Mouse (Mus musculus): ENCODE data around the gene Tmem214. TPM values are rescaled to one million over a fixed set of nuclear protein-coding genes. Genes with fewer than 3 reads are reported as not detected.

The Tmem214 gene
- polyA plus RNA-seq, 1 experiment from 2014 or later, result 72.5 TPM

GRCm38 (mm10) chr5:30923119-30923518 lies 55.3 kb downstream of the Tmem214 start:
- H3K9ac ChIP-seq, result no peak overlapping the region
- no peak overlapping the region for H3K4me2 ChIP-seq
- 61% methylated on average over 6 of the region's 6 CpGs for WGBS
- no peak overlapping the region for H3K27ac ChIP-seq (ENCODE audit: low read depth)
- H3K9me3 ChIP-seq (ENCODE audit: low read depth, low read length), result no peaks in the 10 kb centered on the region
- H3K4me1 ChIP-seq (ENCODE audit: insufficient read depth), result 0 out of 2 replicates have a peak, but pooled peaks cover 6% of the 10 kb centered on the region
- H3K4me3 ChIP-seq (ENCODE audit: low read depth, low read length), result no peak overlapping the region
- H3K27me3 ChIP-seq (ENCODE audit: insufficient read depth, low read length), result no peaks in the 10 kb centered on the region
- peaks cover 27% of the 10 kb centered on the region for H3K36me3 ChIP-seq (ENCODE audit: insufficient read depth)
- no peak for TF ChIP-seq CTCF (IDR thresholded peaks at IDR 0.05; ENCODE audit: low read depth)
- DNase-seq (no peak), ATAC-seq (ENCODE audit: insufficient read depth) (no peak)

- 76% methylated on average over 8 of the region's 8 CpGs for WGBS
- Histone ChIP-seq H3K27me3 (ENCODE audit: insufficient read depth, low read length) (no peaks in the 10 kb centered on the region), H3K27ac (ENCODE audit: low read depth) (no peak overlapping the region), H3K9me3 (ENCODE audit: low read depth, low read length) (no peaks in the 10 kb centered on the region), H3K9ac (no peak overlapping the region), H3K4me2 (no peak overlapping the region), H3K36me3 (ENCODE audit: insufficient read depth) (peaks cover 14% of the 10 kb centered on the region), H3K4me3 (ENCODE audit: low read depth, low read length) (no peak overlapping the region), H3K4me1 (ENCODE audit: insufficient read depth) (0 out of 2 replicates have a peak, but pooled peaks cover 6% of the 10 kb centered on the region)
- DNase-seq, result no peak
- ATAC-seq (ENCODE audit: insufficient read depth), result no peak
- TF ChIP-seq CTCF (IDR thresholded peaks at IDR 0.05; ENCODE audit: low read depth), result no peak
These were observed 56.8 kb downstream of the Tmem214 start for GRCm38 (mm10) chr5:30924614-30925013.

- no peak for TF ChIP-seq CTCF (IDR thresholded peaks at IDR 0.05; ENCODE audit: low read depth)
- H3K4me1 ChIP-seq (ENCODE audit: insufficient read depth), result 0 out of 2 replicates have a peak, but pooled peaks cover 6% of the 10 kb centered on the region
- H3K36me3 ChIP-seq (ENCODE audit: insufficient read depth), result peaks cover 8% of the 10 kb centered on the region
- no peak for DNase-seq
- H3K27me3 ChIP-seq (ENCODE audit: insufficient read depth, low read length), result no peaks in the 10 kb centered on the region
- 82% methylated on average over 5 of the region's 5 CpGs for WGBS
- no peak for ATAC-seq (ENCODE audit: insufficient read depth)
- no peaks in the 10 kb centered on the region for H3K9me3 ChIP-seq (ENCODE audit: low read depth, low read length)
- no peak overlapping the region for H3K27ac ChIP-seq (ENCODE audit: low read depth)
- no peak overlapping the region for H3K9ac ChIP-seq
- no peak overlapping the region for H3K4me2 ChIP-seq
- H3K4me3 ChIP-seq (ENCODE audit: low read depth, low read length), result no peak overlapping the region
These were observed 57.4 kb downstream of the Tmem214 start for GRCm38 (mm10) chr5:30925217-30925616.

GRCm38 (mm10) chr5:30926073-30926472 lies 58.3 kb downstream of the Tmem214 start:
- Histone ChIP-seq H3K4me1 (ENCODE audit: insufficient read depth) (0 out of 2 replicates have a peak, but pooled peaks cover 6% of the 10 kb centered on the region), H3K4me3 (ENCODE audit: low read depth, low read length) (no peak overlapping the region), H3K36me3 (ENCODE audit: insufficient read depth) (no peaks in the 10 kb centered on the region; the same call in 1 of the 2 replicates), H3K27ac (ENCODE audit: low read depth) (no peak overlapping the region), H3K4me2 (no peak overlapping the region), H3K27me3 (ENCODE audit: insufficient read depth, low read length) (no peaks in the 10 kb centered on the region), H3K9me3 (ENCODE audit: low read depth, low read length) (no peaks in the 10 kb centered on the region), H3K9ac (no peak overlapping the region)
- ATAC-seq (ENCODE audit: insufficient read depth), result no peak
- DNase-seq, result no peak
- WGBS, result 77% methylated on average over 2 of the region's 2 CpGs
- TF ChIP-seq CTCF (IDR thresholded peaks at IDR 0.05; ENCODE audit: low read depth), result no peak

GRCm38 (mm10) chr5:30927945-30928529 lies 60.2 kb downstream of the Tmem214 start:
- Histone ChIP-seq H3K4me1 (ENCODE audit: insufficient read depth) (no peaks in the 10 kb centered on the region), H3K4me2 (peak overlapping the region; percentile 42), H3K9ac (no peak overlapping the region), H3K9me3 (ENCODE audit: low read depth, low read length) (no peaks in the 10 kb centered on the region), H3K36me3 (ENCODE audit: insufficient read depth) (no peaks in the 10 kb centered on the region), H3K27ac (ENCODE audit: low read depth) (no peak overlapping the region), H3K4me3 (ENCODE audit: low read depth, low read length) (no peak overlapping the region), H3K27me3 (ENCODE audit: insufficient read depth, low read length) (no peaks in the 10 kb centered on the region)
- 39% methylated on average over 7 of the region's 7 CpGs for whole genome bisulfite sequencing
- peak; percentile 39; the same call in 1 of the 2 replicates for ATAC-seq (ENCODE audit: insufficient read depth)
- no peak for TF ChIP-seq CTCF (IDR thresholded peaks at IDR 0.05; ENCODE audit: low read depth)
- DNase-seq, result peak; percentile 64

Other genes starting within 250 kb of the Tmem214 start
- 27.6 and 29.5 TPM in 2 replicates for gene Slc35f6, start 220.1 kb upstream of the Tmem214 start, polyA plus RNA-seq (2014; fragmentation: Nextera tagmentation; extraction: Ambion mirVana)
- 416 and 454 TPM in 2 replicates for gene Cenpa, start 201.2 kb upstream of the Tmem214 start, polyA plus RNA-seq (2014; fragmentation: Nextera tagmentation; extraction: Ambion mirVana)
- 6.6 and 7.3 TPM in 2 replicates for gene Dpysl5, start 156.4 kb upstream of the Tmem214 start, polyA plus RNA-seq (2014; fragmentation: Nextera tagmentation; extraction: Ambion mirVana)
- 17.9 and 18.2 TPM in 2 replicates for gene Mapre3, start 53.4 kb upstream of the Tmem214 start, polyA plus RNA-seq (2014; fragmentation: Nextera tagmentation; extraction: Ambion mirVana)
- gene Agbl5, start 20.7 kb downstream of the Tmem214 start, polyA plus RNA-seq (2014; fragmentation: Nextera tagmentation; extraction: Ambion mirVana), result 25.2 and 26.0 TPM in 2 replicates
- 472 and 477 TPM in 2 replicates for gene Ost4, start 39.8 kb downstream of the Tmem214 start, polyA plus RNA-seq (2014; fragmentation: Nextera tagmentation; extraction: Ambion mirVana)
- gene Emilin1, start 45.4 kb downstream of the Tmem214 start, polyA plus RNA-seq (2014; fragmentation: Nextera tagmentation; extraction: Ambion mirVana), result 162 and 185 TPM in 2 replicates
- 13.0 and 15.0 TPM in 2 replicates for gene Khk, start 53.4 kb downstream of the Tmem214 start, polyA plus RNA-seq (2014; fragmentation: Nextera tagmentation; extraction: Ambion mirVana)
- 2.3 and 2.6 TPM in 2 replicates for gene Cgref1, start 77.6 kb downstream of the Tmem214 start, polyA plus RNA-seq (2014; fragmentation: Nextera tagmentation; extraction: Ambion mirVana)
- gene Preb, start 92.3 kb downstream of the Tmem214 start, polyA plus RNA-seq (2014; fragmentation: Nextera tagmentation; extraction: Ambion mirVana), result 79.8 and 99.6 TPM in 2 replicates
- gene Tcf23, start 100.7 kb downstream of the Tmem214 start, polyA plus RNA-seq (2014; fragmentation: Nextera tagmentation; extraction: Ambion mirVana), result 0.16 and 0.25 TPM in 2 replicates
- 148 and 159 TPM in 2 replicates for gene Atraid, start 180.3 kb downstream of the Tmem214 start, polyA plus RNA-seq (2014; fragmentation: Nextera tagmentation; extraction: Ambion mirVana)
- 7.2 and 8.0 TPM in 2 replicates for gene Slc5a6, start 180.9 kb downstream of the Tmem214 start, polyA plus RNA-seq (2014; fragmentation: Nextera tagmentation; extraction: Ambion mirVana)
- gene Cad, start 186.8 kb downstream of the Tmem214 start, polyA plus RNA-seq (2014; fragmentation: Nextera tagmentation; extraction: Ambion mirVana), result 38.0 and 43.4 TPM in 2 replicates
- not detected in 2 replicates for gene Dnajc5g, start 238.3 kb downstream of the Tmem214 start, polyA plus RNA-seq (2014; fragmentation: Nextera tagmentation; extraction: Ambion mirVana)
- 0.38 TPM in 1 of 2 replicates, not detected in the other for gene Slc30a3, start 240.2 kb downstream of the Tmem214 start, polyA plus RNA-seq (2014; fragmentation: Nextera tagmentation; extraction: Ambion mirVana)
- 0.30 TPM in 1 of 2 replicates, not detected in the other for gene Trim54, start 248.7 kb downstream of the Tmem214 start, polyA plus RNA-seq (2014; fragmentation: Nextera tagmentation; extraction: Ambion mirVana)